8 mouse cellular contexts compared by ENCODE assay signal in the genomic region with DNA sequence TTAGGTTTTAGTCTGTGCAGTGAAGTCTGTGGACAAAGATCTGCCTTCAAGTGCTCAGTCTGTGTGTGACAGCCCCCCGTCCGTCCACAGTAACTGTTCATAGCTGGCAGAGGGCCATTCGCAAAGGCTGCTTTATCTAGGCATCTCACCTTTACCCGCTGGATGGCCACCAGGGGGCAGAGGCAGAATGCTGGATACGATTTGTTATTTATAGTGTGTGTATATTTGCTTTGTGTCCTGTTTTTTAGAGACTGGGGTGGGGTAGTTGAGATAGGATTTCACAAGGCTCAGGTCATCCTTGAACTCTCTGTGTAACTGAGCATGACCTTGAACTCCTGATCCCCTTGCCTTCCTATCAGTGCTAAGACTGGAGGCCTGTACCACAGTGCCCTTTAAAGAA. TPM values are rescaled to one million over a fixed set of nuclear protein-coding genes. Genes with fewer than 3 reads are reported as not detected.
DNase-seq lines count a peak whose midpoint lies in the region; ATAC-seq and TF ChIP-seq lines count a peak whose summit lies in the region.

No protein-coding gene starts in this region.

- DNase-seq in A20 (ENCODE audit: low read depth, low spot score), result peak; percentile 74
- peak; percentile 70 to 75 for DNase-seq in cerebellum, adult 18-20 months
- DNase-seq in forebrain, postnatal 0 days, result peak; percentile 58
- DNase-seq in kidney, adult 8-10 months, result peak; percentile 67 to 79
- peak; percentile 77 for DNase-seq in lung, adult 2 months
- DNase-seq in retina, postnatal 1 day, result peak; percentile 75
- peak; percentile 62 for DNase-seq in urinary bladder, postnatal 25 days (ENCODE audit: low spot score)

- no peak for TF ChIP-seq EP300 in ES-Bruce4 (IDR thresholded peaks at IDR 0.05; ENCODE audit: insufficient read depth, low read depth, low read length)

- peaks cover 1% of the 10 kb centered on the region for H3K4me1 ChIP-seq in ES-Bruce4 (ENCODE audit: control insufficient read depth, insufficient read depth, low read length)
- no peaks in the 10 kb centered on the region for H3K4me1 ChIP-seq in forebrain, postnatal 0 days (ENCODE audit: insufficient read depth)
- peaks cover 5% of the 10 kb centered on the region for H3K4me1 ChIP-seq in lung, adult 2 months (ENCODE audit: control insufficient read depth, insufficient read depth, low read length)

- WGBS in forebrain, postnatal 0 days, result 5% methylated on average over 5 of the region's 5 CpGs
- 9% methylated on average over 5 of the region's 5 CpGs for WGBS in lung, adult 2 months

- H3K9ac ChIP-seq in ES-Bruce4 (ENCODE audit: low read depth, poor library complexity, severe bottlenecking), result no peak overlapping the region
- H3K9ac ChIP-seq in forebrain, postnatal 0 days, result no peak overlapping the region

- no peaks in the 10 kb centered on the region for H3K27me3 ChIP-seq in ES-Bruce4 (ENCODE audit: control insufficient read depth, insufficient read depth, low read length, poor library complexity, severe bottlenecking)
- H3K27me3 ChIP-seq in forebrain, postnatal 0 days (ENCODE audit: insufficient read depth, low read length), result no peaks in the 10 kb centered on the region

- no peaks in the 10 kb centered on the region for H3K36me3 ChIP-seq in ES-Bruce4 (ENCODE audit: control insufficient read depth, insufficient read depth, low read length, poor library complexity, severe bottlenecking)
- no peaks in the 10 kb centered on the region for H3K36me3 ChIP-seq in forebrain, postnatal 0 days (ENCODE audit: insufficient read depth)

- no peak overlapping the region for H3K4me3 ChIP-seq in ES-Bruce4 (ENCODE audit: low read depth, low read length)
- no peak overlapping the region for H3K4me3 ChIP-seq in forebrain, postnatal 0 days (ENCODE audit: low read depth, low read length)
- H3K4me3 ChIP-seq in lung, adult 2 months (replicated peaks; ENCODE audit: extremely low read depth, low read depth, low read length), result no peak overlapping the region

- no peak overlapping the region for H3K27ac ChIP-seq in ES-Bruce4 (ENCODE audit: insufficient read depth, low read length)
- no peak overlapping the region for H3K27ac ChIP-seq in forebrain, postnatal 0 days (ENCODE audit: low read depth, low read length)

- ATAC-seq in forebrain, postnatal 0 days, result no peak

- TF ChIP-seq CTCF in ES-Bruce4 (IDR thresholded peaks at IDR 0.05; ENCODE audit: low read depth, low read length), result peak; percentile 78
- TF ChIP-seq CTCF in forebrain, postnatal 0 days (IDR thresholded peaks at IDR 0.05; ENCODE audit: low read depth), result peak; percentile 77
- TF ChIP-seq CTCF in lung, adult 2 months (IDR thresholded peaks at IDR 0.05; ENCODE audit: insufficient read depth, low read length), result peak; percentile 85

- TF ChIP-seq POLR2A in ES-Bruce4 (IDR thresholded peaks at IDR 0.05; ENCODE audit: insufficient read depth, low read length), result no peak
- no peak for TF ChIP-seq POLR2A in lung, adult 2 months (IDR thresholded peaks at IDR 0.05; ENCODE audit: borderline replicate concordance, extremely low read depth, low read depth, low read length)

- no peaks in the 10 kb centered on the region for H3K9me3 ChIP-seq in ES-Bruce4 (replicated peaks; ENCODE audit: control insufficient read depth, insufficient read depth, low read length, poor library complexity, severe bottlenecking)
- no peaks in the 10 kb centered on the region for H3K9me3 ChIP-seq in forebrain, postnatal 0 days (ENCODE audit: low read length)

- no peak overlapping the region for H3K4me2 ChIP-seq in forebrain, postnatal 0 days (ENCODE audit: low read depth)

RNA-seq across cellular contexts. Expression of gene Oaz2, which starts 1.8 kb away (rescaled TPM):
- polyA plus RNA-seq in ES-Bruce4 (2011; ENCODE audit: insufficient read depth, insufficient read length, low read depth, missing spikeins), result 69.0 and 81.5 TPM in 2 replicates
- total RNA-seq in forebrain, postnatal 0 days (2014; rRNA removed), result 284 and 301 TPM in 2 replicates
- 374 and 392 TPM in 2 replicates for polyA plus RNA-seq in forebrain, postnatal 0 days (2015; fragmentation: Nextera tagmentation; extraction: Ambion mirVana)
- 242 and 274 TPM in 2 replicates for polyA plus RNA-seq in lung, adult 2 months (2012; rRNA removed)

RNA-seq across cellular contexts. Expression of gene Rbpms2, which starts 36.6 kb away (rescaled TPM):
- polyA plus RNA-seq in ES-Bruce4 (2011; ENCODE audit: insufficient read depth, insufficient read length, low read depth, missing spikeins), result 162 and 174 TPM in 2 replicates
- total RNA-seq in forebrain, postnatal 0 days (2014; rRNA removed), result 1.6 and 2.4 TPM in 2 replicates
- polyA plus RNA-seq in forebrain, postnatal 0 days (2015; fragmentation: Nextera tagmentation; extraction: Ambion mirVana), result 2.8 and 3.3 TPM in 2 replicates
- 16.0 and 18.4 TPM in 2 replicates for polyA plus RNA-seq in lung, adult 2 months (2012; rRNA removed)
